Mouse (Mus musculus): ENCODE results near the gene Cenpi.

Gene Cenpi

GRCm38 (mm10) chrX:134365421-134365820 is 57.5 kb downstream of the Cenpi start:
- no peak for DNase-seq (ENCODE audit: low spot score)

- no peak for DNase-seq (ENCODE audit: low spot score)
Measured at GRCm38 (mm10) chrX:134366547-134366946, 58.7 kb downstream of the Cenpi start.

- no peak for DNase-seq (ENCODE audit: low spot score)
Measured at GRCm38 (mm10) chrX:134371279-134371678, 63.4 kb downstream of the Cenpi start.

- no peak for DNase-seq (ENCODE audit: low spot score)
Measured at GRCm38 (mm10) chrX:134374190-134374589, 66.3 kb downstream of the Cenpi start.

GRCm38 (mm10) chrX:134384896-134385295 is 77.0 kb downstream of the Cenpi start:
- no peak for DNase-seq (ENCODE audit: low spot score)

- no peak for DNase-seq (ENCODE audit: low spot score)
Measured at GRCm38 (mm10) chrX:134398972-134399371, 91.1 kb downstream of the Cenpi start.

GRCm38 (mm10) chrX:134403863-134404583 is 96.1 kb downstream of the Cenpi start, which contains the start of gene Drp2:
TSS of gene Drp2 (plus strand) at chrX:134404551.
- no peak for DNase-seq (ENCODE audit: low spot score)

GRCm38 (mm10) chrX:134404584-134404955 is 96.7 kb downstream of the Cenpi start:
- no peak for DNase-seq (ENCODE audit: low spot score)

- no peak for DNase-seq (ENCODE audit: low spot score)
Measured at GRCm38 (mm10) chrX:134409354-134409900, 101.5 kb downstream of the Cenpi start.

- DNase-seq (ENCODE audit: low spot score) = no peak
Measured at GRCm38 (mm10) chrX:134412096-134412495, 104.2 kb downstream of the Cenpi start.
